In the genomic region with DNA sequence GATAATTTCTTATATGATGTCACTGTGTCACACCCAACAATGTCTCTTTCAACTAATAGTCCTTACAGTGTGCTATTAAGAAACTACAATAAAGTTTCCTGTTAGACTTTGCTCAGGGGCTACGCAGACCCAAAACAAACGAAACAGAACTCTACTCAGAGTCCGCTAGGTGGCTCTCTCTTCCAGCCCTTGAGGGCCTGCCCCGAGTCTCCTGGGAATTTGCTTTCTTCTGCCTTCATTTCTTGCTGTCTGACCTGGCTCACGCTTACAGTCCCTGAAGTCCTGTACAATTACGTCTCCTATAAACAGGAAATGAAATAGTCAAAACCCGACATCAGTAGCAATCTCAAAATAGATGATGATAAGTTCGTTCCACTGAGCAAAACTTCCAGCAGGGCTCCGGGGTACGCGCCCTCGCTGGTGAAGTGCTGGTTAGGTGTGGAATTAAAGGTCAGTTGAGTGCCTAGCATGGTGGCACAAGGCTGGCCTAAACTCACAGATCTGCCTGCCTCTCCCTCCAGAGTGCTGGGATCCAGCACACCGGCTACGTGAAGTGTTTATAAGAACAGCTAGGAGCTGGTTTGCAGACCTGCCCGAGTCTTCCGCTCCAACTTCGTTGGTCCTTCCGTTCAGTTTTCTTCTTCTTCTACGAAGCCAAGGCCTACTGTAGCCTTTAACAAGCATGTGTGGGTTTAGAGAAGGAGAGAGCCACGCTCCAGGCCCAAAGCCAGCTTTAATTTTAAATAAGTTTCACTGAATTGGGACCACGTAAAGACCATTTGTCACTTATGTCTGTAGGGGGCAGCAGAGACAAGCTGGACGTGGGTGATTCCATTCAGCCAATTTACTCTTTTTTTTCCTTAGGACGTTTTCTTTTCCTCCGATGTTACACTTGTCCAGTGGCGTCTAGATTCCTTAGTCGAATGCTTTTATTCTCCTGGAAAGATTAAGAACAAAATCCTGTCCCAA, we compare ENCODE assay signal across 8 mouse cellular contexts. TPM values are rescaled to one million over a fixed set of nuclear protein-coding genes. Genes with fewer than 3 reads are reported as not detected.
DNase-seq lines count a peak whose midpoint lies in the region; ATAC-seq and TF ChIP-seq lines count a peak whose summit lies in the region.

No protein-coding gene starts in this region.

- H3K4me3 ChIP-seq in MEL (ENCODE audit: control insufficient read depth in 1 of 2, insufficient read depth in 1 of 2, low read depth in 2 of 2, low read length in 2 of 2), result peak overlapping the region; percentile 74 to 77
- H3K4me3 ChIP-seq in heart, postnatal 0 days (ENCODE audit: low read depth, low read length), result peak overlapping the region; percentile 29
- peak overlapping the region; percentile 32 for H3K4me3 ChIP-seq in liver, postnatal 0 days (ENCODE audit: low read depth, low read length)
- peak overlapping the region; percentile 12; the same call in 1 of the 2 replicates for H3K4me3 ChIP-seq in neural tube, embryonic 13.5 days

- peak; percentile 72 to 93 (median 80) for TF ChIP-seq CTCF in MEL (IDR thresholded peaks at IDR 0.05 in 2 of 3, conservative IDR thresholded peaks at IDR 0.05 in 1 of 3; ENCODE audit: control insufficient read depth in 1 of 3, insufficient read depth in 1 of 3, low read depth in 2 of 3, low read length in 3 of 3, poor library complexity in 1 of 3, severe bottlenecking in 1 of 3)
- TF ChIP-seq CTCF in heart, postnatal 0 days (IDR thresholded peaks at IDR 0.05; ENCODE audit: low read depth), result peak; percentile 80
- TF ChIP-seq CTCF in liver, postnatal 0 days (IDR thresholded peaks at IDR 0.05; ENCODE audit: low read depth), result peak; percentile 80

- H3K27me3 ChIP-seq in MEL (ENCODE audit: control insufficient read depth in 1 of 2, insufficient read depth in 2 of 2, low read length in 2 of 2), result no peaks in the 10 kb centered on the region; a peak in 1 of 4 replicates
- H3K27me3 ChIP-seq in heart, postnatal 0 days (ENCODE audit: control insufficient read depth, insufficient read depth, low read length), result no peaks in the 10 kb centered on the region
- no peaks in the 10 kb centered on the region for H3K27me3 ChIP-seq in liver, postnatal 0 days (ENCODE audit: insufficient read depth, low read length)
- H3K27me3 ChIP-seq in neural tube, embryonic 13.5 days, result 0 out of 2 replicates have a peak, but pooled peaks cover 3% of the 10 kb centered on the region

- DNase-seq in MEL (ENCODE audit: low read depth, low spot score), result peak; percentile 88
- DNase-seq in brain, embryonic 18.5 days (ENCODE audit: low read depth, low spot score), result peak; percentile 40
- DNase-seq in heart, postnatal 0 days (ENCODE audit: low spot score), result peak; percentile 83
- DNase-seq in kidney, postnatal 14 days, result peak; percentile 82
- DNase-seq in liver, postnatal 0 days, result peak; percentile 58
- DNase-seq in thymus, postnatal 4 days, result peak; percentile 66

- no peaks in the 10 kb centered on the region for H3K36me3 ChIP-seq in MEL (ENCODE audit: control insufficient read depth in 1 of 2, insufficient read depth in 2 of 2, low read length in 2 of 2)
- no peaks in the 10 kb centered on the region for H3K36me3 ChIP-seq in heart, postnatal 0 days (replicated peaks; ENCODE audit: control insufficient read depth, insufficient read depth, low read length)
- no peaks in the 10 kb centered on the region for H3K36me3 ChIP-seq in liver, postnatal 0 days (replicated peaks; ENCODE audit: insufficient read depth, low read length)
- H3K36me3 ChIP-seq in neural tube, embryonic 13.5 days, result no peaks in the 10 kb centered on the region

- peak overlapping the region; percentile 69 for H3K4me2 ChIP-seq in heart, postnatal 0 days (ENCODE audit: low read depth, low read length)
- peak overlapping the region; percentile 71 for H3K4me2 ChIP-seq in liver, postnatal 0 days (ENCODE audit: low read depth, low read length)
- H3K4me2 ChIP-seq in neural tube, embryonic 13.5 days, result peak overlapping the region; percentile 46

- 17% methylated on average over 26 of the region's 26 CpGs for WGBS in heart, postnatal 0 days
- 24% methylated on average over 26 of the region's 26 CpGs for WGBS in liver, postnatal 0 days (ENCODE audit: insufficient replicate concordance)
- WGBS in neural tube, embryonic 13.5 days, result 28% methylated on average over 26 of the region's 26 CpGs

- H3K4me1 ChIP-seq in MEL (ENCODE audit: control insufficient read depth in 1 of 2, insufficient read depth in 2 of 2, low read length in 2 of 2), result no peaks in the 10 kb centered on the region
- no peaks in the 10 kb centered on the region for H3K4me1 ChIP-seq in heart, postnatal 0 days (ENCODE audit: control insufficient read depth, insufficient read depth)
- H3K4me1 ChIP-seq in liver, postnatal 0 days (ENCODE audit: insufficient read depth), result peaks cover 4% of the 10 kb centered on the region; the same call in 1 of the 2 replicates
- peaks cover 7% of the 10 kb centered on the region for H3K4me1 ChIP-seq in neural tube, embryonic 13.5 days (replicated peaks)

- peak; percentile 77 for ATAC-seq in erythroid progenitor cell, adult 5-6 weeks (replicated peaks; ENCODE audit: low FRiP score, poor library complexity, severe bottlenecking)
- peak; percentile 77 for ATAC-seq in heart, postnatal 0 days (ENCODE audit: insufficient read depth, low read depth)
- ATAC-seq in liver, postnatal 0 days, result peak; percentile 49
- ATAC-seq in neural tube, embryonic 13.5 days (ENCODE audit: low read depth), result no peak

- TF ChIP-seq RAD21 in MEL (IDR thresholded peaks at IDR 0.05; ENCODE audit: low read depth, low read length), result peak; percentile 89

- peak overlapping the region; percentile 73 for H3K27ac ChIP-seq in MEL (ENCODE audit: control insufficient read depth, low read depth, low read length)
- H3K27ac ChIP-seq in heart, postnatal 0 days (ENCODE audit: low read depth), result no peak overlapping the region
- no peak overlapping the region for H3K27ac ChIP-seq in liver, postnatal 0 days (ENCODE audit: low read depth)
- no peak overlapping the region for H3K27ac ChIP-seq in neural tube, embryonic 13.5 days (replicated peaks)

- no peaks in the 10 kb centered on the region for H3K9me3 ChIP-seq in MEL (replicated peaks; ENCODE audit: insufficient read depth, low read length)
- 0 out of 2 replicates have a peak, but pooled peaks cover 2% of the 10 kb centered on the region for H3K9me3 ChIP-seq in heart, postnatal 0 days (replicated peaks; ENCODE audit: control insufficient read depth, low read length)
- H3K9me3 ChIP-seq in liver, postnatal 0 days (ENCODE audit: low read length), result no peaks in the 10 kb centered on the region
- H3K9me3 ChIP-seq in neural tube, embryonic 13.5 days, result no peaks in the 10 kb centered on the region

- TF ChIP-seq POLR2A in MEL (IDR thresholded peaks at IDR 0.05; ENCODE audit: control insufficient read depth in 1 of 2, insufficient read depth in 1 of 2, low read depth in 1 of 2, low read length in 2 of 2, poor library complexity in 1 of 2), result no peak

- TF ChIP-seq EP300 in MEL (IDR thresholded peaks at IDR 0.05; ENCODE audit: low read depth in 1 of 2, low read length in 2 of 2), result no peak
- no peak for TF ChIP-seq EP300 in heart, postnatal 0 days (IDR thresholded peaks at IDR 0.05; ENCODE audit: low read depth)
- TF ChIP-seq EP300 in liver, postnatal 0 days (IDR thresholded peaks at IDR 0.05; ENCODE audit: low read depth), result no peak

- no peaks in the 10 kb centered on the region; the same call in 1 of the 2 replicates for H3K79me2 ChIP-seq in MEL (ENCODE audit: control insufficient read depth, insufficient read depth, low read length, poor library complexity)

- H3K9ac ChIP-seq in MEL (ENCODE audit: control insufficient read depth, low read depth, low read length, poor library complexity, severe bottlenecking), result peak overlapping the region; percentile 74
- no peak overlapping the region for H3K9ac ChIP-seq in heart, postnatal 0 days (replicated peaks; ENCODE audit: low read depth, low read length)
- peak overlapping the region; percentile 48 for H3K9ac ChIP-seq in liver, postnatal 0 days (replicated peaks)
- H3K9ac ChIP-seq in neural tube, embryonic 13.5 days, result 0 out of 2 replicates have a peak overlapping the region, but pooled peaks have one; percentile 17

TF ChIP-seq in MEL, 35 proteins besides CTCF, POLR2A, EP300 and RAD21 (continues in another document):
- TF ChIP-seq E2F4 (IDR thresholded peaks at IDR 0.05; ENCODE audit: borderline replicate concordance, low read depth, low read length) (no peak), ZKSCAN1 (IDR thresholded peaks at IDR 0.05; ENCODE audit: low read depth, low read length) (no peak), ETS1 (IDR thresholded peaks at IDR 0.05; ENCODE audit: low read depth, low read length) (peak; percentile 49), USF2 (IDR thresholded peaks at IDR 0.05; ENCODE audit: borderline replicate concordance in 1 of 2, insufficient read depth in 1 of 2, low read depth in 1 of 2, low read length in 2 of 2) (no peak), JUND (IDR thresholded peaks at IDR 0.05; ENCODE audit: low read depth, low read length) (no peak), CHD1 (IDR thresholded peaks at IDR 0.05; ENCODE audit: low read depth, low read length) (no peak), POLR2AphosphoS5 (IDR thresholded peaks at IDR 0.05; ENCODE audit: borderline replicate concordance, low read depth, low read length) (no peak)

RNA-seq across cellular contexts. Expression of a gene that starts 17.7 kb away (rescaled TPM):
- total RNA-seq in MEL (2012; rRNA removed), result not detected in 2 replicates
- not detected for polyA plus RNA-seq in MEL (2012; ENCODE audit: insufficient read depth in 1 of 2, insufficient read length in 2 of 2, low read depth in 1 of 2, low replicate concordance in 2 of 2, missing spikeins in 1 of 2)
- not detected in 2 replicates for total RNA-seq in erythroid progenitor cell, adult 5-6 weeks (2015; ENCODE audit: low replicate concordance)
- total RNA-seq in erythroid progenitor cell, adult 5-6 weeks (2017; ENCODE audit: low replicate concordance), result not detected in 2 replicates
- not detected in 2 replicates for total RNA-seq in heart, postnatal 0 days (2014; rRNA removed; ENCODE audit: low replicate concordance)
- polyA plus RNA-seq in heart, postnatal 0 days (2015; fragmentation: Nextera tagmentation; extraction: Ambion mirVana), result not detected in 2 replicates
- polyA plus RNA-seq in liver, postnatal 0 days (2015; fragmentation: Nextera tagmentation; extraction: Ambion mirVana), result 0.94 and 1.4 TPM in 2 replicates
- polyA plus RNA-seq in neural tube, embryonic 13.5 days (2015; fragmentation: Nextera tagmentation; extraction: Ambion mirVana), result not detected in 2 replicates

RNA-seq across cellular contexts. Expression of a gene that starts 50.7 kb away (rescaled TPM):
- total RNA-seq in MEL (2012; rRNA removed), result 35.9 and 44.6 TPM in 2 replicates
- polyA plus RNA-seq in MEL (2012; ENCODE audit: insufficient read depth in 1 of 2, insufficient read length in 2 of 2, low read depth in 1 of 2, low replicate concordance in 2 of 2, missing spikeins in 1 of 2), result 10 to 100 TPM; 41.9 to 96.5 TPM
- total RNA-seq in erythroid progenitor cell, adult 5-6 weeks (2015; ENCODE audit: low replicate concordance), result 40.0 and 59.5 TPM in 2 replicates
- total RNA-seq in erythroid progenitor cell, adult 5-6 weeks (2017; ENCODE audit: low replicate concordance), result 79.5 and 91.5 TPM in 2 replicates
- 30.9 and 33.9 TPM in 2 replicates for total RNA-seq in heart, postnatal 0 days (2014; rRNA removed; ENCODE audit: low replicate concordance)
- 10.5 and 11.0 TPM in 2 replicates for polyA plus RNA-seq in heart, postnatal 0 days (2015; fragmentation: Nextera tagmentation; extraction: Ambion mirVana)
- 5.3 and 6.3 TPM in 2 replicates for polyA plus RNA-seq in liver, postnatal 0 days (2015; fragmentation: Nextera tagmentation; extraction: Ambion mirVana)
- 15.7 and 17.9 TPM in 2 replicates for polyA plus RNA-seq in neural tube, embryonic 13.5 days (2015; fragmentation: Nextera tagmentation; extraction: Ambion mirVana)

Comparison
In these comparisons a context has a peak if more than half of its experiments do, and no peak if none do; other contexts are left out.
1. H3K4me3 ChIP-seq: peak in every context shown above with its lines; median percentile 76 in MEL; 32 in liver, postnatal 0 days; 29 in heart, postnatal 0 days; 12 in neural tube, embryonic 13.5 days.